Mouse (Mus musculus) adrenal gland, adult 18-20 months (tissue): ENCODE measurements at regions not wholly inside any gene's neighbourhood (a gene's known extent, or its start where the extent isn't known, plus 50 kb on each side); places are given as distances from the start of the nearest gene placed in this dataset.

Source experiments
- DNase-seq, 2 experiments: peaks; one replicate each; pipeline ENCODE4 v3.0.0; 2021 to 2022; ENCODE audit warnings: low spot score in 2 of 2

DNA sequence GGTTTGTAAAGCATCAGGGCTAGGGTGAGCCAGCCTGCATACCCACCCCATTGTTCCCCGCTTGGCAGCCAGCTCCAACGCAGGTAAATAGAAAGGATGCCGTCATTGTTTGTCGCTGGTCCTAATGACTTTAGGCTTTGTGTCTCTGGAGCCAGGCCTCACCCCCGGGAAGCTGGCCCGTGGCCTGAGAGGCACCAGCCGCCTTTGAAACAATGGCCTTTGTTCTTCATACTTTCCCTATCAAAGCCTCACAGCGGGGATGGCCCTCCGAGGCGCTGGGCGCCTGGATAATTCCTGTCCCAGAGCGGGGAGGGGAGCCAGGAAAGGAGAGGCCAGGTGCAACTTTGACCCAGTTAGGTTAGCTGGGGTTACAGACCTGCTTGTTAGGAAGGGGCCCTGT is 495.0 kb downstream of the Med13l start:
- peak in 1 of 2 experiments; percentile 28 for DNase-seq

DNA sequence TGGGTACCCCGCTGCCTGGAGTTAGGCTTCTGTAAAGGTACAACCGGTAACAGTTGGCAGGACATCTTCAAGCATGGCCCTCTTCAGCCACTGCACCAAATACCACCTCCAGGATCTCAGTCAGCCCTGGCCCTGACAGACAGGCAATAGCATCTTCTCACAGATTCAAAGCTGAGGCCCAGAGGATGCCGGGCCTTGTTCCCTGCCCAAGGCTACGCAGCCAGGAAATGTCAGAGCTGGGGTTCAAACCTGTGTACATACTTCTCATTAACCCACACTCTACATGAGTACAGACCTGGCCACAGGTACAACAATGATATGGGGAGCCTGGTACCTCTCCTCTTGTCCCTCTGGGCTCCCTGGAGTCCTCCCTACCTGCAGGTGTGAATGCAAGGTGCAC is 497.3 kb downstream of the Med13l start:
- DNase-seq: no peak

GRCm38 (mm10) chr5:119058231-119058851 is 497.9 kb downstream of the Med13l start:
- peak in 1 of 2 experiments; percentile 38 for DNase-seq

DNA sequence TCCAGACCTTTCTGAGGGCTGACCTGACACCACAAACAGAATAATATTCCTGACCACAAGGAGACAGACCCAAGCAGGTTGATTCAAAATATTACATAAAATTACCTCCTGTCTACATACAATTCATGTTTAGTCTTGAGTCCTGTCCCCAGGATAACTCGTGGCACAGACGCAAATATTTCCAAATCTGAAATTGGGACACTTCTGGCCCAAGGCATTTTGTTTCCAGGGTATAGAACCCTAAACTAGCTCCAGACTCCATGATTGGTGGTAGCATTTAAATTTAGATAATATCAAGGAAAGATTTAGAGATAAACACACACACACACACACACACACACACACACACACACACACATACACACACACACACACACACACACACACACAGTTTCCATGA is 498.7 kb downstream of the Med13l start:
- DNase-seq: no peak

DNA sequence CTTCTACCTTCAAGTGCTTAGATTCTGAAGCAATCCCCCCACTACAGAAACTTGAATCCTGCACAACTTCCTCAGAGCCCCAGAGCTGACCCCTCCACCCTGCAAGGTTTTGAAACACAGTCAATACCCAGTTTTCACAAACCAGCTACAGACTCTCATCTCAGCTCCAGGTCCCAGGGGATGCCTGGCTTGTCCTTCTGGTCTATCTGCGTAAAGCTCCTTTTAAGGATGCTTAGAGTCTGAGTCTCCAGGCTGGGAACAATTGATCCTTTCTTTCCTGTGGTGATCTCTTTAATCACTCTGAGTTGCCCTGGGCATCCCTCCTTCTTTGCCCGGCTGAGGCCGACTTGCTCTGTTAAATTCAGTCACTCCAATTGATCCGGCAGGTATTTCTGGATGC is 500.4 kb downstream of the Med13l start:
- DNase-seq: no peak

GRCm38 (mm10) chr5:119062478-119062877 is 502.0 kb downstream of the Med13l start:
- no peak for DNase-seq

- DNase-seq: no peak
Observed at GRCm38 (mm10) chr5:119066666-119067065, 506.2 kb downstream of the Med13l start.

DNA sequence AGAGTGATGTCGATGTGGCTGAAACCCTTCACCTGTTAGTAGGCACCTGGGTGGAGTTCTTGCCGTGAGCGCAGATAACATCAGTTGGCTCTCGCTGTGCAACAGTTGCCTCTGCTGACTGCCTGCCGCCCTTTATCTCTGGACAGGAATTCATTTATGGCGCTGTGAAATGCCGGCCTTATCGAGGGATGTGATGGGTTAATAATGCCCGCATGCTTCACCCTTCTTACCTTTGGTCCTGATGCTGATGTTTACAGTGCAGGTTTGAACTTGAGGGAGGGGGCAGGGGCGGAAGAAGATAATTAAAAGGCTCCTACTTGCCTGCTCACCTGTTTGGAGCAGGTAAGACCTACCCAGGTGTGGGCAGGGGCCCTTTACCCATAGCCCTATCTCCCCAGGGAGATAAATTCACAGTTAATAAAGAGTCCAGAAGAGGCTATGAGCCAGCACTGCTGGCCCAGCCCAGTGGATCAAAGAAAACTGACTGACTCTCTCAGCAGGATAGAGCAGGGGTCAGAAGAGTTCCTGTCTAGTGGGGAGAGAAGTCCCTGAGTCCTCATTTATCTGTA is 509.4 kb downstream of the Med13l start:
- no peak for DNase-seq

GRCm38 (mm10) chr5:119072712-119073111 is 512.2 kb downstream of the Med13l start:
- no peak for DNase-seq

DNA sequence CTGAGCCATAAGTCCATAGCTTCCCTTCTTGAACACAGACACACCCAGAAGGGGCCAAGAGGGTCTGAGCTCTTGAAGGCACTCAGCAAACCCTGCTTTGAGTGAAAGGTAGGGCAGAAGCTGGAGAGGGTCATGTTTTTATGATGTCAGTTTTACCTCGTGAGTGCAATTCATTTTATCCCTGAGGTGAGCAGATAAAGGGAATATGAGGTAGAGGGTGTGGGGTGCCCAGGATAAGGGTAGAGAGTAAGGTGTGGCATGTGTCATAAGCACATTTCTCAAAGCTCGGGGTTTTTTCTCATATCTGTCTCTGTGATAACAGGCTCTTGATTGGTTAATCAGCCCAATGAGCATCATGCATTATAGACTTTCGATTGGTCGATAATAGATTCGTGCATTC is 520.3 kb downstream of the Med13l start:
- DNase-seq: no peak

- no peak for DNase-seq
Observed at GRCm38 (mm10) chr5:119082895-119083294, 522.4 kb downstream of the Med13l start.

GRCm38 (mm10) chr5:119097576-119098193 is 537.2 kb downstream of the Med13l start:
- no peak for DNase-seq

DNA sequence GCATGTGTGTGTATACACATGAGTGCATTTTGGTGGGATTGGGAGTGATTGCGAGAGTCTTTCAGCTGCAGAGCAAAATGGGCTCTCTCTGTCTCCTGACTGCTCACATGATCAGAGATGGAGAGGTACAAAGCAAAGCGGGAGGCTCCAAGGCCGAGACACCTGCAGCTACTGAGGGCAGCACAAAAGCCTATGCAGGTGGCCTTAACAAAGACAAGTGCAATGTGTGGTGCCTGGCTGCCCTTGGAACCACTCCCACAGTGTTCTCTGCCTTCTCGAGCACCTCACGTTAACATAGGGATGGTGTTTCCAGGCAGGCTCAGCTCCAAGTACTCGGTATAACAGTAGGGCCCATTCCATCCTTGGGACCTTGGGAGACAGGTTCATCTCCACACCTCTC is 539.3 kb downstream of the Med13l start:
- DNase-seq: no peak

GRCm38 (mm10) chr5:119103503-119103902 is 543.0 kb downstream of the Med13l start:
- DNase-seq: no peak

DNA sequence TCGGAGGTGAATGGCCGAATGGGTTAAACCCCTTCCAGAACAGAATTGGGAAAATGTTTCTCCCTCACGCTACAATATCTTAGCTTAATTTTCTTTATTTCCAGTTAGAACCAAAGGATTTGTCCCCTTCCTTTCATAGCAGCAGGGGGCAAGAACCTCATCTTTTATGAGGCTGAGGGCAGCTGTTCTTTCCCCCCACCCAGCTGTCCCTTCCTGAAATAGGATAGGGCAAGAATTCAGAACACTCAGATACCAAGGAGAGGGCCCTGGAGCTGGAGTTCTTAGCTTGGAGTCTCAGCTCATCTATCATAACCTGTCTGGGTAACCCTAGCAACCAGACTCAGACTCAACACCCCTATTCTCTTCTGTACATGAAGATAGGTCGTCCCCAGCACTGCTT is 547.4 kb downstream of the Med13l start:
- no peak for DNase-seq

GRCm38 (mm10) chr5:119109501-119109900 is 549.0 kb downstream of the Med13l start:
- no peak for DNase-seq

- no peak for DNase-seq
Observed at GRCm38 (mm10) chr5:119114074-119114473, 553.6 kb downstream of the Med13l start.

DNA sequence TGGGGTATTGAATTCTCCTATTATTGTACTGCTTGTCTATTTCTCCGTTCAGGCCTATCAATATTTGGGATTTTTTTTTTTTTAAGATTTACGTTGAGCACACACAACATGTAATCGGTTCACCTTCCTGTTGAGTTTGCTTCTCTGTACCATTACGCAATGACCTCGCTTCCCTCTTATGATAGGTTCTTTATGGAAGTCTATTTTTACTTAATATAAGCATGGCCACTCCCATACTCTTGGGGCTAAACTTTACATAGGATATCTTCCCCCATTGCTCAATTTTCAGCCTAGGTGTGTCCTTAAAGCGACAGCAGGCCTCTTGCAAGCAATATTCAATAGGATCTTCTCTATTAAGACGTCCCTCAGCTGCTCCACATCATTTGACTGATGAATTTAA is 544.7 kb upstream of the Tbx3 start:
- no peak for DNase-seq

GRCm38 (mm10) chr5:119130176-119130575 is 540.3 kb upstream of the Tbx3 start:
- DNase-seq: no peak

DNA sequence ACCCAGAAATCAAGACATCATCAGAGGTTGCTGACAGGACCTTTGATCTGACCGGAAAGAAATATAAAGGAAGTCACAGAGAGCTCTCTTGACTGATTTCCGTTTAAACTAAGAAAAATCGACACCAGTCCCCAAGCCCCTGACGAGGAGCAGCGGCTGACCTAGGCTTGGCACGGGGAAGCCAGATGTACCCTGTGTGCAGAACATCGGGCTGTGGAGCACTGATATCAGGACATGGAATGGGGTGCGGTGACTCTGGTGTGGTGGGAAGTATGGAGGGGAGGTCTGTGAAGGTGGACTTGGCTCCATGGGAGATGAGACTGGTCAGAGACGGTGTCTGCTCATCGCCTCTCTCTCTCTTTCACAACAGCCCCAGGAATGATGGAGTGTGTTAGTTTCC is 539.0 kb upstream of the Tbx3 start:
- DNase-seq: no peak

- DNase-seq: no peak
Observed at GRCm38 (mm10) chr5:119133378-119133777, 537.1 kb upstream of the Tbx3 start.

GRCm38 (mm10) chr5:119136916-119137315 is 533.6 kb upstream of the Tbx3 start:
- no peak for DNase-seq

- DNase-seq: no peak
Observed at GRCm38 (mm10) chr5:119137409-119137808, 533.1 kb upstream of the Tbx3 start.
